Mouse (Mus musculus) thymus, postnatal 36 days (tissue): ENCODE data around the gene Ccdc69.
"Not testable (repeated sequence)": the region's sequence is repeated elsewhere in the genome, so short reads cannot be mapped to it uniquely, and the experiment has no call there.

Source experiments
- DNase-seq, 2 experiments: peaks; one replicate each; pipeline ENCODE4 v3.0.0; 2022; ENCODE audit warnings: mixed read lengths in 2 of 2

Gene Ccdc69

DNA sequence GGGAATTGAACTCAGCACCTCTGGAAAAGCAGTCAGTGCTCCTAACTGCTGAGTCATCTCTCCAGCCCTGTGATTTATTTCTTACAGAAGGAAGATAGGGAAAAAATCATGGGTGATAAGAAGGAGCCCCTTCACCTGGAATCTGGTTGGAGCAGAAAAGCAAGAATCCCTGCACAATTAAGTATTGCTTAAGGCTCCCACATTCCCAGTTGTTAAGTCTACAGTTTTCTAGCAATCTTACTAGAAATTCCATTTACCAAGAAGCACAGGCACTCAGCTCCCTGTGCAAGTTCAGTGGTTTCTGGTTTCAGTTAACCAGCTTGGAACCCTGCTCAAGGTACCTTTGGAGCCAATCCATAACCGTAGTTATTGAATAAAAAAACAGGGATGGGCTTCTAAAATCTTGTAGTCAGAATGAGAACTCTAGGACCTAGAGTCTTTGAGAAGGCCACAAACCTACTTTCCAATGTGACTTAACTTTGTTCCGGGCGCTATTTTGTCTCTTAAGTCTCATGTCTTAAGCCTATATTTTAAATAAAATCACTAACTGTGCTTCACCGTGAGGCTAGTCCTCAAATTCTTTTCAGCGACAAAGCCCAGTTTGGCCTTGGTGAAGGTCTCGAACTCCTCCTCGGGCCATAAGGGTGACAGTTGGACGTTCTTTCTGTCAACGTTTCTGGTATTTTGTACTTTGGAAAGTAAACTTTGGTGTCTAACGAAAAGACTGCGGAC lies 19.0 kb upstream of the Ccdc69 start:
- no peak for DNase-seq

DNA sequence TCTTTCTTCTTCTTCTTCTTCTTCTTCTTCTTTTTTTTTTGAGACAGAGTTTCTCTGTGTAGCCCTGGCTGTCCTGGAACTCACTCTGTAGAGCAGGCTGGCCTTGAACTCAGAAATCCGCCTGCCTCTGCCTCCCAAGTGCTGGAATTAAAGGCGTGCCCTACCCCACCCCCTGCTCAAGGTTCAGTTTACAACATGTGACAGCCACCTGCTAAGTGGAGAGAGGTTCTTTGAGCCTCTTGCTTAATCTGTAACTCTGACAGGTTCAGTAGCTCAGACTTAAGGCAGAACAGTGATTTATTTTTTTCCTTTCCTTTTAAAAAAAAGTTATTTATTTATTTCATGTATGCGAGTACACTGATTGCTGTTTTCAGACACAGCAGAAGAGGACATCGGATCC lies 18.4 kb upstream of the Ccdc69 start:
- DNase-seq = not testable (repeated sequence)

DNA sequence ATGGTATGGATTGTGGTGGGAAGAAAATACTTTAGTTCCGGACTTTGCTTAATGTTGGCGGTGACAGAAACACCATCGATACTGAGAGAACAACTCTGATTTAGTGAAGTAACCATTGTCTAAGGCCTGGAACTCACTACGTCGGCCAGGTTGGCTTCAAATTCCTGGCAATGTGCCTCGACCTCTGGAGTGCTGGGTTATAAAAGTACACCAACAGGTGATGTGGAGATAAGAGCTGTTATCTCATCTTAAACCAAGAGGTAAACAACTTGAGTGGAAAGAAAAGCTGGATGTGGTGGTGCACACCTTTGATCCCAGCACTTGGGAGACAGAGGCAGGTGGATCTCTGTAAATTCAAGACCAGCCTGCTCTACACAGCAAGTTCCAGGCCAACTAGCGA lies 15.2 kb upstream of the Ccdc69 start:
- no peak for DNase-seq

DNA sequence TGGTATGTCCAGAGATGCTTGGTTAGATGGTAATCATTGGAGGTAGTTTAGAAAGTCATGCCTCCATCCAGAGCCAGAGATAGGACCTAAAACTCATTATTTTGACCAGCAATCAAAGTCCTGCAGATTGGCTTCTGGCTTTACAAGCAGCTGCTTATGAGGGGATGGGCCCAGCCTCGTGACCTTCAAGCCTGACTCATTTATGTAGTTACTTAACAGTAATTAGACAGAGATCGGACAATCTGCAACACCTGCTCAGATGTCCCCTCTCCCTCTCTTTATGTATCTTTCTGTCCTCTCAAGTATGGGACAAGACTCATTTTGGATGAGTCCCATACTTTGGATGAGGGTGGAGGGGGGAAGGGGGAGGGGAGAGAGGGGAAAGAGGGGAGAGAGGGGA lies 12.0 kb upstream of the Ccdc69 start:
- DNase-seq = no peak

DNA sequence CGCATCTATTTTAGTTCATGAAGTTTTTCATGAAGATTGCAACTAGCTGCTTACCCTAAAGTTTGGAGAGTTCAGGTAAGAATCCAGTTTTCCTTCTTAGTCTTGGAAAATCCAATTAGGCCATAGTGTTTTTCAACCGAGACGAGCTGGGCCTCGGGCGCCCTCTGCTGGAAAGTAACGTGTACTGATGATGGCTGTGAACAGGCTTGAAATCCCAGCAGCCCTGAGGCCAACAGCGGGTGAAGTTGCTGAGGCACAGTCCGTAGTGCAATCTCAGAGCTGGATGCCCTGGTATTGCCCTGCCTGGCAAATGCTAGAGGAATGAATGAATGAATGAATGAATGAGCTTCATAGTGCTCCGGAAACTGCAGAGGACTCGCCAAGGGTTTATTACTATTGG lies 9.1 kb upstream of the Ccdc69 start:
- DNase-seq = peak; percentile 56 to 60

DNA sequence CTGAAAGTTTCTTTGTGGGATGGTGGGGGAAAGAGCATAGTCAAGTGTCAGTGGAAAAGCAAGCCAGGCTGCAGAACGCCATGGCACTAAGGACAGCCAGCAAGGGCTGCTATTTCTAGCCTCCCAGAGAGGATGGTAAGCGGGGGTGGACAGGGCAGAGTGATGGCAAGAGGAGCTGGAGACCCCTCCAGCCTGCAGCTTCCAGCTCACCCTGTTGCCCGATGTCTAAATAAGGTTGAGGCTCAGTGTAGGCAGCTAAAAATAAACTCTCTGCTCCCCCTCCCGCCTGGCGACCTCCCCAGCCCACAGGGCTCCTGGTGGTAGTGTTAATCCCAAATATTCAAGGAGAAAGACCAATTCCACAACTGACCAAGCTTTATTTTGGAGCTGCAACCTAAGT lies 7.5 kb upstream of the Ccdc69 start:
- DNase-seq = no peak

DNA sequence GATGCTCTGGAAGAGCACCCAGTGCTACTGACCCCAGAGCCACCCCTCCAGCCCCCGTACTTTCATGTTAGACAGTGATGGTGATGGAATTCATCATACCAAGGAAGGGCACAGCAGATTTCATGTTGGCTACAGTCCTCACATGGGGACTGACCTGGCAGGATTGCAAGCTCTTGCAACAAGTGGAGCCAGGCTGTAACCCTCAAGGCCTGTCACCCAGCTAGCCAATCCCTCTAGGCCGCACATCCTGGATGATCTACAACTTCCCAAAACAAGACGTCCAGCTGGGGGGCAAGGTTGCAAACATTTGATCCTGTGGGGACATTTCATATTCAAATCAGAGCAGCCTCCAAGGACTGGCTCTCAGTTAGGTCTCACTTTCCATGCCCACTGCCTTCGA lies 6.7 kb upstream of the Ccdc69 start:
- DNase-seq = no peak

DNA sequence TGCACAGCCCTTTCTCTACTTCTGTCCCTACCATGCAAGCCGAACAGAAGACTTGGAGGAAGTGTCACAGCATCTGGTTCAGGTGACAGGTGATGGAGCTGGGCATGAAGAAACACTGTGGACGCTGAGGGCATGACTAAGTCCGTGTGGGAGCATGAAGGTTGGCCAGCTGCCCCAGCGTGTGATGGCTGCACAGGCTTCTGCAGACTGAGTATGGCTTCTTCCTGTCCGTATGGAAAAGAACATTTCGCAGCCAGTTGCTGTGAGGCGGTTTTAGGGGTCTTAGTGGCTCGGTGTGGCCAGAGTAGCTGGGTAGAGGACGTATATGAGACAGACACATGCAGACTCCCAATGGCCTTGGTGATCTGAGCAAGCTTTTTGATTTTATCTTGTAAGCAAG lies 3.3 kb upstream of the Ccdc69 start:
- DNase-seq = no peak

DNA sequence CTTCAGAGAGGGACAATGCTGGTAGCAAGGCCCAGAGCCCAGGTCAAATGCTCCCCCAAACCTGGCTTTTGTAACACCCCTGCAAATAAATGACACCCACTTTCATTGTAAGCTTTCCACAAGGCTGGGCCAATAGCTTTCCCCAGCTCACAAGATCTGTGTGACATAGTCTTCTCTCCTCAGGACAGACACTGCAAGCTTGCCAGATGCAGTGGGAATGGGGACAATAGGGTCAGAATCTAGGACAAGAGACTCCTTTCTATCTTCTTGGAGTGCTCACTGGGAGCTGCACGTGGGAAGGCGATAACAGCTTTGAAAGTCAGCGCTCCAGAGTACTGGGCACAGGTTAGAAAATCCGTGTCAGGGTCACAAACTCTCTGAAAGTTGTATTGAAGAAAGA lies 1.2 kb upstream of the Ccdc69 start:
- DNase-seq = no peak

DNA sequence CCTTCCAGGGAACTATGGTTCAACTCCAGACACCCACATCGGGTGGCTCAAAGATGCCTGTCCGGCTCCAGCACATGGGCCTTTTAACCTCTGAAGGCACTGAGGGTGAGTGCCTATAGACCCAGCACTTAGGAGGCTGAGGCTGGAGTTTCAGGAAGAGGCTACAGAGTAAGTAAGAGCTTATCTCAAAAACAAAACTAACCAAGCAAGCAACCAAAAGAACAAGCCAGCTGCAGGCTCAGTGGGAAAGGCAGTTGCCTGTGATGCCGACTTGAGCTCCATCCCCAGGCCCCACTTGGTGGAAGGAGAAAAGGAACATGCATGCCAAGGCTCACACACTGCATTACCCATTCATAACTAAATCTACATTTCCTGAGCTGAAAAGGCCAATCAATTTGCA lies 571 bp upstream of the Ccdc69 start:
- DNase-seq = peak; percentile 22 to 32

DNA sequence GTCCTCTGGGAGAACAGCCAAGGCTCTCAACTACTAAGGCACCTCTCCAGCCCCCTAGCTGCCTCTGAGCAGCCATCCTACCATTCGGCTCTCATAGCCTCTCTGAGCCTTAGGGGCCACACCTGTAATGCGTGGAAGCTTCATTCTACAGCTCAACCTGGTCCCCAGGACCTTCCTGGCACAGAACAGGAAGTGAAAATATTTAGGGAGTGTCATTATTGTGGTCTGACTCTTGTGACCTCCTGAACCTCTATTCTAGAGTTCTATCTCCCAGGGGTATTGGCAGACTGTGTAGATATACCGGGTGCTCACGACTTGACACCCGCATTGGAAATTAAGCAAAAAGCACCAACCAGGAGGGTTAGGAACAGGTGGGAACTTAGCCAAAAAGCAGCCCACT lies 1.7 kb downstream of the Ccdc69 start:
- no peak for DNase-seq

DNA sequence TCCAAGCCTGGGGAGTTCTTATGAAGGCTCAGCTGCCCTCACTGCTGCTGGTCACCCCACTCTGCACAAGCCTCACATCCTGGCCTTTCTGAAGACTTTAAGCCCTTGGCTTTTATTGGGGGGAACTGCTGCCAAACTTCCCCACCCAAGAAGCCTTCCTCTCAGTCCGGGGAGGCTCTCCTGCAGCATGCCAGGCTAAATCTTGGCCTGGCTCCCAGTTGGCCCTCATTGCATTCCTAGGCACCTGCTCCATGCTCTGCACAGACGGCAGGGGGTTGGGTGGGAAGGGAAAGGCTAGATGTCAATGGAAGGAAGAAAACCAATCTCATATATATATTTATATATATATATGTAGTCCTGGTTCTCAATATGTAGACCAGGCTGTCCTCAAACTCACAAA lies 2.3 kb downstream of the Ccdc69 start:
- DNase-seq = no peak

DNA sequence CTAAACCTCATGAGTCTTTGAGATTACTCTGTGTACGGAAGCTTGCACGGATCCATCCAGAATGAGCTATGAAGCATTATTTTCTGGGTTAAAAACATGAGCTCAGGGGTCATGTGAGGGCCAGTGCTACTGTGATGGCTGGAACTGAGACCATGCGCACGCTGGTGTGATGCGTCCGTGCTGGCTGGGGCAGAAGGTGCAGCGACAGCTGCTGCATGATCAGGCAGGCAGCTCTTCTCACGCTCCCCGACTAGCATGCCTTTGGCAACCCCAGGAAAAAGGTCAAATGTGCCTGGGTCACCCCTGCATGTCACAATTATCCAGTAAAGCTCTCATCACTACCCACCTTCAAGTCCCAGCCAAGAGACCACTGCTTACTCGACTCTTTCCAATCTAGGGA lies 4.7 kb downstream of the Ccdc69 start:
- peak in 1 of 2 experiments; percentile 9 for DNase-seq

DNA sequence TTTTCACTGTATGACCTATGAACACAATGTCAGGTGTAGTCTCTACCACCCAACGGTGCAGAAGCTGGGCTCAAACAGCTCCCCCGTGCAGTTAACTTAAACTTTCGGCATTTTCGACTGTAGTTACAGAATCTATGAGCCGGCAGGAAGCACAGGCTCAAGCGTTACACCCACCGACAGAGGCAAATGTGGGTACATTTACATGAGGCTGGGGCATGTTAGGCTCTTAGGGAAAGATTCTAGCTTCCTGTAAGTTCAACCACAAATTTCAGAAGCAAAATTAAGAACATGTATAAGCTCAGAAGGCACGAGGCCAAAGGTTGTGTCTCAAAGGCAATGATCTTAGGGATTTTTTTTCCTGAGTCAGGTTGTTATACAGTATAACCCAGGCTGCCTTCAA lies 5.5 kb downstream of the Ccdc69 start:
- DNase-seq = peak; percentile 45 to 62

DNA sequence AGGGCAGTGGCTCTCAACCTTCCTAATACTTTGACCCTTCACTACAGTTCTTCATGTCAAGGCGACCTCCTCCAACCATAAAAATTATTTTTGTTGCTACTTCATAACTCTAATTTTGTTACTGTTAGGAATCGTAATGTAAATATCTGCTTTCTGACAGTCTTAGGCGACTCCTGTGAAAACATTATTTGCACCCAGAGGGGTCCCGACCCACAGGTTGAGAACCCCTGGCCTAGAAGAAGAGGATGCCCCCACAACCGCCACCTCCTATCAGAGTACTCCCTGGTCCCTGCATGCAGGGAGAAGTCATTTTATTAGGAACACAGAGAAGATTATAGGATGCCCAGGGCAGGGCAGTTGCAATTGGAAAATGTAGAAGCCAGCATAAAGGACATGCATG lies 6.6 kb downstream of the Ccdc69 start:
- no peak for DNase-seq

DNA sequence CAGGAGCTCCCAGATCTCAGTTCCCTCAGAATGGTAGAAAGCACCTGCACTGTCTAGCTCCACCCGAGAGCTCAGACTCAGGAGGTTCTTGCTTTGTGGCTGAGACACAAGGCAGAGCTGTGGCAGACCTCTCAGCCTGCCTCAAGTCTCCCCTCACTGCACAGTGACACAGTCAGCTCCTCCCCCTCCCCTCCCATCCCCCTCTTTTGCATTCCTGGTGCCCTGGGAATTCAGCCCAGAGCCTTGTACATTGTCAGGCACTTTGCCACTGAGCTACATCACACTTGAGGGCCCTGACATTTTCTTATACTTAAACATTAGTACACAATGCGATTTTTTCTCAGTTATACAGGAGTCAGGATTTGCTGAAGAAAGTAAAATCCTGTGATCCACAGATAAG lies 8.9 kb downstream of the Ccdc69 start:
- DNase-seq = peak; percentile 16 to 47

DNA sequence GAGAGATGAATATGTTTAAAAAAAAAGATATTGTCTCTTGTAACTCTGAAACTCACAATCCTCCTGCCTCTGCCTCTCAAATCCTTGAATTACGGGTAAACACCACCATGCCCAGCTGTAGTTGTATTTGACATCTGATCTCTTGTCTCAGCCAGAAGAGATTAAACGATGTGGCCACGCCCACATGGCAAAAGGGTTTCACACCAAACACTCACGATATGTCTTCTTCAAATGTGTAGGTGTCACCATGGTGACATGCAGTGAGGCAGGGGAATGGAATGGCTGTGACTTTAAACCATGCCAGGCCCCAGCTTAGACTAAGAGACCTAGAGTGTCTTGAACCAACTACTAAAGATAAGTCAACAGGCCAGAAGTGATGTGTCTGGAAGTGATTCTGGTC lies 11.0 kb downstream of the Ccdc69 start:
- DNase-seq = no peak

DNA sequence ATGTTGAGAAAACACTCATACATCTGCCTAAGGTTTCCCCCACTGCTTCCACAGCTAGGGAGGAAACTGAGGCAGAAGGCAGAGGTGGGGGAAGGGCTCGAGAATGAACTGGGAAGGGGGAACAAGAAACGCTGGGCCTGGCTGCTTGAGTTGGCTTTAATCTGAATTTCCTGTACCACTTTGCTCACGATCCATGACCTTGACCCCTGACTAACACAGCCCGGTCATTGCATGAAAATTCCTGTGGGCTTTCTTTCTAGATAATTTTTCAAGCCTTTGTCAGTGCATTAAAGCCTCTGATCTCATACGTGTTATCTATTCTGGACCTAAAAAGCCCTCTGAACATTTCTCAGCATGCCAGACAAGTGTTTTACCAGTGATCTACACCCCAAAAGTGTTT lies 15.1 kb downstream of the Ccdc69 start:
- no peak for DNase-seq

DNA sequence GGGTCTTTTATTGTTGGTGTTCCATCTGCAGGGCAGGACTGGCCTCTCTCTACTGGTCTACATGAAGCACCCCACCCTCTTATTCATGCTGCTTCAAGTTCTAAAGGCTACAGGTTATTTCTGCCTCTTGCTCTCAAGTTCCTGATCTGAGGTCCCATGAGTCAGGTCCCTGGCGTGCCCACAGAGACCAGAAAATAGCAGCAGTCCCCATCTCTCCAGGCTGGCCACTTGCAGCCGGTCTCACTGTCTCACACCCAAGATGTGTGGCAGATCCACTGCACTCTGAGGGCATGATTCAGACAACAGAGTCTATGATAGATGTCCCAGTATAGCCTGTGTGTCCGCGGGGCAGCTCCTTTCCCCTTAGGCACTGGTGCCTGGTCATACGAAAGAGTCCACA lies 17.1 kb downstream of the Ccdc69 start:
- DNase-seq = no peak

DNA sequence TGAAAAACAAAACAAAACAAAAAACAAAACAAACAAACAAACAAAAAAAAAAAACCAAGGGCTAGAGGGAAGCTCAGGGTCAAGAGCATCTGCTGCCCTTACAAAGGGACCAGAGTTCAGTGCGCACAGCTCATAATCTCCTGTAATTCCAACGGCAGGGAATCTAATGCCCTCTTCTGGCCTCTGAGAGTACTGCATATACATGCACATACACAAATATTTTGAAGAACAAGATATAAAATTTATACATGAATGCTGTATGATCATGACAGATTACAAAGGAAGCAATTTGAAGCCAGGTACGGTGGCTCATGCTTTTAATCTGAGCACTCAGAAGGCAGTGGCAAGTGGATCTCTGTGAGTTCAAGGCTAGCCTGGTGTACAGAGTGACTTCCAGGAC lies 20.4 kb downstream of the Ccdc69 start:
- no peak for DNase-seq

DNA sequence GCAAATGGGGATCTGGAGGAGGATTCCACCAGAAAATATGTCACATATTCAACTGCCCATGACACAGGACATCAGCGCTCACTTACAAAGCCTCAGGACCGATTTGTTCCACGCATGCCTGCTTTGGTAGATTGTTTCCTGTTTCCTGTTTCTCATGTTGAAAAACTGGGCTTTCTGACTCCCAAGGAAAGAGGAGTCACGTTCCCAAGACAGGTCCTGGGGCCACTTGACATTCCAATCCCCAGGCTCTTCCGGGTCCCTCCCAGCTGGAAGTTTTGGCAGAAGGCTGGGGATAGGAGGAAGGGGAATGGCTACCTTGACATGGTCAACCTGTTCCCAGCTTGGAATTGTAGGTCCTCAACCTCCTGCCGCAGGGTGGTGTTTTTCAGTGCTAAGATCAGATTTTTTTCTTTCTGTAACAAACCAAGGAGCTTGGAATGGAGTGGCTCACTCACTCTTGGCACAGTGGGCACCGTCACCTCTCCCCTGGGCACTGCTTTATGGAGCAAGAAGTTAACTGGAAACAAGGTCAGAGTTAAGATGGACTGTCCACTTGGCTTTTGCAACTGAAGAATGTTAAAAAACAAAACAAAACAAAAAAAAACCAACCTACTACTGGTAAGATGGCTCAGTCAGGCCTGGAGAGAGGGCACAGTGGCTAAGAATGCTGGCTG lies 27.0 kb downstream of the Ccdc69 start:
- no peak for DNase-seq

DNA sequence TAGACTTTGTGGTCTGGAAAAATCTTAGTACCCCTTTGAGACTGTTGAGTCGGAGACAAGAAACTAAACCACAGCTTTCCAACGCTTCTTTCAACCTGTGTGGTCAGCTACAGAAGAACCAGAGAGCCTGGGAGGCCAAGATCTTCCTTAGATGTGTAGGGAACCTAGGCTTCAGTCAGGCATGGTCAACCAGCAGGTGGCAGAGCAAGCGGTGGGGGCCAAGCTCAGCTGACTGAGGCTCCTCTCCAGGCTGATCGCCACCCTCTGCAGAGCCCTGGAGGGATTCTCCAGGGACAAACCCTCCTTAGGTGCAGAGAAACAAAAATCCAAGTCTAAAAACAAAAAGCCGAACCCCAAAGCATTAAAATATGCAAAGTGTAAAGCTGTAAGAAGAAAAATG lies 31.3 kb downstream of the Ccdc69 start:
- DNase-seq = peak; percentile 73 to 75

DNA sequence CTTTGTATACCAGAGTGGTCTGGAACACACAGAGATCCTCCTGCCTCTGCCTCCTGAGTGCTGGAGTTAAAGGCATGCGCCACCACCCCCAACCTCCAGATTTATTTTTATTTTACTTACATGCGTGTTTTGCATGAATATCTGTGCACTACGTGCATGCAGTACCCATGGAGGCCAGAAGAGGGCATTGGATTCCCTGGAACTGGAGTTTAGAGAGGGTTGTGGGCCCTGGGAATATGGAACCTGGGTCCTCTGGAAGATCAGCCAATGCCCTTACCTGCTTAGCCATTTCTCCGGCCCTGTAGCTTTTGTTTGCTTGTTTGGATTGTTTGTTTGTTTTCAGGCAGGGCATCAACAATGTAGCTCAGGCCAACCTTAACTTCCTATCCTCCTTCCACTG lies 36.6 kb downstream of the Ccdc69 start:
- peak in 1 of 2 experiments; percentile 20 for DNase-seq

DNA sequence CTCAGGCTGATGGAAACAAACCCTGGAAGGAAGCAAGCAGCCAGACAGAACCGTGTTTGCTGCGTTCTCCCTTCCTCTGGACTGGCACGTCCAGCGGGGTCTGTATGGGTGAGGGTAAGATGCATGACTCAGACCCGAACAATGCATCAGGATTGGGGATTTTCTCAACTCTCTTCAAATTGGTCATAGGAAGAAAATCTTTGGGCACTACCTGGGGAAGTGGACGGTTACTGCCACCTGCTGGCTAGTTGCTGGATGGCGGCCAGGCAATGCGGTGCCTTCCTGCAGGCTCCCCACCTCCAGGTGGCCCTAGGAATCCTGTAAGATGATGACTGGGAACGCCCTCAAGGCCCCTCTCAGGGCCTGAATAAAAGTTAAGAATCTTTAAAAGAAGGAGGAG lies 38.3 kb downstream of the Ccdc69 start:
- DNase-seq = peak; percentile 80 to 84

DNA sequence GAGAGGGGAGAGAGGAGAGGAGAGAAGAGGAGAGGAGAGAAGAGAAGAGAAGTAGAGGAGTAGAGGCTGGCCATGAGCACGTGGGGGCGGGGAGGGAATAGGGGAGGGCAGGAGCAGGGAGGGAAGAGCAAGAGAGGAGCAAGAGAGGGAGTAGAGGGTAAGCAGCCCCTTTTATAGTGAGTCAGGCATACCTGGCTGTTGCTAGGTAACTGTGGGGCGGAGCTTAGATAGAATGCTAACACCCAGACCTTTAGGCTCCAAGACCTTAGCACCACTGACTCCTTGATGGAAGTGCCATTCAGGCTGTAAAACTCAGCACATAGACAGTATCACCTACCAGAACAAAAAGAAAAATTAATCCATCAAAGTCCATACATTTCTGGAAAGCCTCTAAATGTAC lies 41.3 kb downstream of the Ccdc69 start:
- DNase-seq = no peak
